Mouse (Mus musculus) midbrain, embryonic 14.5 days (tissue): Measurements from ENCODE around the gene Ccdc137. TPM values are rescaled to one million over a fixed set of nuclear protein-coding genes. Genes with fewer than 3 reads are reported as not detected.
A peak's percentile ranks its signal among the peaks of the same experiment; 100 is the strongest.

ENCODE experiments used
- ATAC-seq: fragments of 200-750 bp; cut with Nextera tagmentation; 2 replicates; pipeline ENCODE4 v1.8.0; 2017; ENCODE audit warnings: moderate number of reproducible peaks, moderate library complexity; ENCODE audit not compliant: low FRiP score, low TSS enrichment
- DNase-seq: peaks from one replicate; pipeline ENCODE4 v3.0.0-alpha.2; 2015
- H3K27ac ChIP-seq: fragments of 300-500 bp; sonication (generic); replicated peaks from 2 replicates; pipeline ENCODE4 v1.5.1; 2014; ENCODE audit warnings: mild to moderate bottlenecking, low read depth, low read length, moderate library complexity
- H3K27me3 ChIP-seq: fragments of 300-500 bp; sonication (generic); 2 replicates; pipeline ENCODE4 v1.6.1; 2014; ENCODE audit warnings: low read length, control low read depth, mixed read lengths; ENCODE audit not compliant: control insufficient read depth, insufficient read depth
- H3K36me3 ChIP-seq: fragments of 300-500 bp; sonication (generic); 2 replicates; pipeline ENCODE4 v1.6.1; 2014; ENCODE audit warnings: low read length, control low read depth; ENCODE audit not compliant: control insufficient read depth, insufficient read depth
- H3K4me1 ChIP-seq: fragments of 300-500 bp; sonication (generic); 2 replicates; pipeline ENCODE4 v1.6.1; 2014; ENCODE audit warnings: mild to moderate bottlenecking, antibody characterized with exemption, low read length, control low read depth; ENCODE audit not compliant: control insufficient read depth, insufficient read depth
- H3K4me2 ChIP-seq: fragments of 300-500 bp; sonication (generic); 2 replicates; pipeline ENCODE4 v1.6.1; 2014; ENCODE audit warnings: mild to moderate bottlenecking, low read length, moderate library complexity
- H3K4me3 ChIP-seq: fragments of 300-500 bp; sonication (generic); replicated peaks from 2 replicates; pipeline ENCODE4 v1.5.1; 2014; ENCODE audit warnings: low read depth, low read length
- H3K9ac ChIP-seq: fragments of 300-500 bp; sonication (generic); replicated peaks from 2 replicates; pipeline ENCODE4 v1.6.1; 2014; ENCODE audit warnings: mild to moderate bottlenecking, low read length, moderate library complexity
- H3K9me3 ChIP-seq: fragments of 300-500 bp; sonication (generic); 2 replicates; pipeline ENCODE4 v1.6.1; 2016; ENCODE audit warnings: low read length, control low read depth, mixed read lengths; ENCODE audit not compliant: control insufficient read depth
- WGBS: fragments of 180-500 bp; shearing (Covaris S2); extraction: QIAGEN DNeasy Blood & Tissue Kit; methylation state at CpG from one replicate; pipeline ENCODE4 v1.1.7; 2014; 5-methylcytosine and 5-hydroxymethylcytosine counted together
- polyA plus RNA-seq: library from polyadenylated mRNA; unstranded; fragments of >200 nt; fragmentation: Nextera tagmentation; extraction: Ambion mirVana; gene quantifications from 2 replicates; pipeline ENCODE4 v1.2.1, GENCODE M21; 2014

Gene Ccdc137
- polyA plus RNA-seq, 1 experiment from 2014 or later: 19.9 TPM

DNA sequence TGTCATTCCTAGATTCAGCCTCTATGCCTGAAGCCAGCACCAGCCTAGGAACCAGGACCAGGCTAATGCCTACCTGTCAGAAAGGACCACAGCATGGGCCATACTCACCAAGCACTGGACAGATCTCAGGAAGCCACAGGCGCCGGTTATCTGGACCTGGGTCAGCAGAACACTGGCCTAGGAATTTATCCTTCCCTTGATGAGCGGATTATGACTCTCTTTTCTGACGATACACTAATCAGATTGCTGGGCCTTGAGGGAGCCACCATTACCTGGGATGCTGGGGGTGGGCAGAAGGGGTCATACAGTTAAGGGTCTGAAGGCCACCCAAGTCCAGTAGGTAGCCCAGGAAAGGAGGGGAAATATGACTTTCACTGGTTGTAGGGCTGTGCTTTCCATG is 4.6 kb upstream of the Ccdc137 start, which contains the start of gene Pde6g:
Gene Pde6g (minus strand): TSS at position 195 of the 400 bp plus-strand sequence.
- no peak within 1 kb of the TSS for H3K4me3 ChIP-seq
- no peak for ATAC-seq
- no peaks in the 10 kb centered on the region for H3K36me3 ChIP-seq
- WGBS: 88% methylated on average over 4 of the region's 4 CpGs
- no peaks in the 10 kb centered on the region for H3K9me3 ChIP-seq
- no peak within 1 kb of the TSS; the same call in 1 of the 2 replicates for H3K9ac ChIP-seq
- H3K4me2 ChIP-seq: no peak within 1 kb of the TSS
- peaks cover 8% of the 10 kb centered on the region for H3K4me1 ChIP-seq
- no peaks in the 10 kb centered on the region for H3K27me3 ChIP-seq
- no peak for DNase-seq
- H3K27ac ChIP-seq: no peak within 1 kb of the TSS

DNA sequence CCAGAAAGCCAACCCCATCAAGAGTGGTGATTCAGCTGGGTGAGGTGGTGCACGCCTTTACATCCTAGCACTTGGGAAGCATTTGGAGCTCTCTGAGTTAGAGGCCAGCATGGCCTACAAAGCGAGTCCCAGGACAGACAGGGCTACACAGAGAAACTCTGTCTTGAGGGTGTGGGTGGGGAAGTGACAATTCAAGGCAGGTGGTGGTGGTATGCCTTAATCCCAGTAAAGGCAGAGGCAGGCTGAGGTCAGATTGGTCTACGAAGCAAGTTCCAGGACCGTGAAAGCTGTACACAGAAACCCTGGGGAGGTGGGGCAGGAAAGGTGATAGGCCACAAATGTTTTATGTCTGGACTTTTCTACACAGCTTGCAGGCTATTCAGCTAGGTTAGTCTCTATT is 3.0 kb upstream of the Ccdc137 start:
- no peak for ATAC-seq
- 95% methylated on average over 4 of the region's 4 CpGs for WGBS
- H3K36me3 ChIP-seq: peaks cover under 1% of the 10 kb centered on the region; the same call in 1 of the 2 replicates
- no peak overlapping the region for H3K4me3 ChIP-seq
- no peak for DNase-seq
- H3K9ac ChIP-seq: no peak overlapping the region
- H3K27ac ChIP-seq: no peak overlapping the region
- peaks cover 17% of the 10 kb centered on the region for H3K4me1 ChIP-seq
- H3K4me2 ChIP-seq: no peak overlapping the region
- H3K27me3 ChIP-seq: no peaks in the 10 kb centered on the region
- H3K9me3 ChIP-seq: no peaks in the 10 kb centered on the region

GRCm38 (mm10) chr11:120455413-120455812 is 2.5 kb upstream of the Ccdc137 start:
- no peaks in the 10 kb centered on the region for H3K27me3 ChIP-seq
- no peak overlapping the region for H3K27ac ChIP-seq
- no peak overlapping the region for H3K4me3 ChIP-seq
- H3K4me2 ChIP-seq: no peak overlapping the region
- H3K9me3 ChIP-seq: no peaks in the 10 kb centered on the region
- H3K9ac ChIP-seq: no peak overlapping the region
- H3K4me1 ChIP-seq: peaks cover 17% of the 10 kb centered on the region
- peaks cover 3% of the 10 kb centered on the region; the same call in 1 of the 2 replicates for H3K36me3 ChIP-seq
- ATAC-seq (no peak), DNase-seq (no peak)
- 94% methylated on average over 7 of the region's 7 CpGs for WGBS

- Histone ChIP-seq H3K9me3 (no peaks in the 10 kb centered on the region), H3K9ac (peak overlapping the region; percentile 94), H3K4me1 (peaks cover 17% of the 10 kb centered on the region), H3K4me2 (peak overlapping the region; percentile 96), H3K36me3 (peaks cover 21% of the 10 kb centered on the region), H3K4me3 (peak overlapping the region; percentile 90), H3K27me3 (no peaks in the 10 kb centered on the region), H3K27ac (peak overlapping the region; percentile 82)
- ATAC-seq (no peak), DNase-seq (no peak)
- WGBS: 36% methylated on average over 14 of the region's 14 CpGs
These were observed 545 bp upstream of the Ccdc137 start for GRCm38 (mm10) chr11:120457370-120457769.

- peak overlapping the region; percentile 90 for H3K4me3 ChIP-seq
- DNase-seq (no peak), ATAC-seq (no peak)
- H3K9ac ChIP-seq: peak overlapping the region; percentile 94
- H3K36me3 ChIP-seq: peaks cover 36% of the 10 kb centered on the region
- 69% methylated on average over 6 of the region's 6 CpGs for WGBS
- no peak overlapping the region for H3K27ac ChIP-seq
- peak overlapping the region; percentile 96 for H3K4me2 ChIP-seq
- H3K4me1 ChIP-seq: peaks cover 17% of the 10 kb centered on the region
- H3K27me3 ChIP-seq: no peaks in the 10 kb centered on the region
- H3K9me3 ChIP-seq: no peaks in the 10 kb centered on the region
These were observed 1.1 kb downstream of the Ccdc137 start for GRCm38 (mm10) chr11:120458847-120459597.

DNA sequence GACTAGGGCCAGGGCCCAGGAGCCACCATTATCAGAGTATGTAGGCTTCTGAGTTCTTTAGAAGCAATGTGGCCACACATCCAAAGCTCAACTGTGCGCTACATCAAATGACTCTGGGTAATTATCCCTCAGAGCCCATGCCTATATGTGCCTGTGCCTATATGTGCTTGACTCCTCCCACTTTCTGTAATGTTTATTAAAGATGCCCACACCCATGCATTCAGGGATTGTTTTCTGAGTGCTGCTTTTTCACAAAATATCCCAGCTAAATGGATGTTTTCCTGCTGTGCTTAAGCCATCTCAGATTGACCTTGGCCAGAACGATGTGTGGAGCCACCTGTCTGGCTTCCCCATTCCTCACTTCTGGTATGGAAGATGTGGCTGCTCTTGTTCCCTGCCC is 5.6 kb downstream of the Ccdc137 start:
- DNase-seq (no peak), ATAC-seq (no peak)
- Histone ChIP-seq H3K27me3 (no peaks in the 10 kb centered on the region), H3K9me3 (no peaks in the 10 kb centered on the region), H3K4me2 (no peak overlapping the region), H3K4me3 (no peak overlapping the region), H3K36me3 (peaks cover 49% of the 10 kb centered on the region), H3K4me1 (peaks cover 23% of the 10 kb centered on the region), H3K27ac (no peak overlapping the region), H3K9ac (no peak overlapping the region)
- WGBS: 91% methylated on average over 2 of the region's 2 CpGs

DNA sequence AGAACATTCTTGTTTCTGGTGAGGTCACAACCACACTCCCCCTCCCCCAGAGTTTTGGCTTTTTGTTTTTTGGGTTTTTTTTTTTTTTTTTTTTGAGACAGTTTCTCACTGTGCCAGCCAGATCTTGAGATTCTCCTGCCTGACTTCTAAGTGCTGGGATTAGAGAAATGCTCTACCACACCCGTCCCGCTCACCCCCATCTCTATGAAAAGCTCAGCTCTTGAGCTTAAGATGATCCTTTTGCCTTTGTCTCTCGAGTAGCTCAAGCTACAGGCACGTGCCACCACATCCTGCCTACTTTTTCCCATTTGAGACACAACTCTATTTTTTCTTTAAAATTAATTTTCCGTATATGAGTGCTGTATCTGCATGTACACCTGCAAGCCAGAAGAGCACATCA is 6.5 kb downstream of the Ccdc137 start:
- H3K27me3 ChIP-seq: no peaks in the 10 kb centered on the region
- H3K4me2 ChIP-seq: no peak overlapping the region
- ATAC-seq (no peak), DNase-seq (no peak)
- no peak overlapping the region for H3K9ac ChIP-seq
- no peak overlapping the region for H3K27ac ChIP-seq
- H3K36me3 ChIP-seq: peaks cover 52% of the 10 kb centered on the region
- WGBS: 89% methylated on average over 5 of the region's 5 CpGs
- no peak overlapping the region for H3K4me3 ChIP-seq
- H3K4me1 ChIP-seq: peaks cover 20% of the 10 kb centered on the region
- no peaks in the 10 kb centered on the region for H3K9me3 ChIP-seq

DNA sequence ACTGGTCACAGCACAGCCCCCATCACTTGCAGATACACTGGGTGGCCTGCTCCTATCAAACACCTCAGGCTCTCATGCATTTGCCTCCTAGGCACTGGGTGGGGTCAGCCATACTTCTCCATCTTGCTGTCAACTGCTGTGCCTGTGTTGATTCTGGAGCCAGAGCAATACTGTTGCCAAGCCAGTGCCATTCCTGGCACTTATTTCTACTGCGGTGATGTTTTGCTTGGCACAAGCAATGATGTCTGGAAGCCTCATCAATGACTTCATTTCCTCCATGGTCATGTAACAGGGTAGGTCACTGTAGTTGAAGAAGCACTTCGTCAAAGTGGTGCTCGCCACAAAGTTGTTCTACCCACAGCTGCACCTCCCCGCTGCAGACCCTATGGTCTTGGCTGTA is 7.6 kb downstream of the Ccdc137 start:
- Histone ChIP-seq H3K27ac (no peak overlapping the region), H3K27me3 (no peaks in the 10 kb centered on the region), H3K4me1 (peaks cover 20% of the 10 kb centered on the region), H3K4me3 (no peak overlapping the region), H3K9ac (no peak overlapping the region), H3K9me3 (no peaks in the 10 kb centered on the region), H3K4me2 (no peak overlapping the region), H3K36me3 (peaks cover 60% of the 10 kb centered on the region)
- DNase-seq: no peak
- 93% methylated on average over 4 of the region's 4 CpGs for WGBS
- no peak for ATAC-seq
